Mouse (Mus musculus) limb, embryonic 10.5 days (tissue): ENCODE measurements at regions not wholly inside any gene's neighbourhood (a gene's known extent, or its start where the extent isn't known, plus 50 kb on each side); places are given as distances from the start of the nearest gene placed in this dataset.

Experiments used
- DNase-seq: peaks from one replicate; pipeline ENCODE4 v3.0.0-alpha.2; 2017; ENCODE audit warnings: low spot score
- H3K27ac ChIP-seq: fragments of 300-500 bp; sonication (generic); 2 replicates; pipeline ENCODE4 v1.5.1; 2016; ENCODE audit warnings: mild to moderate bottlenecking
- H3K27me3 ChIP-seq: fragments of 300-500 bp; sonication (generic); 2 replicates; pipeline ENCODE4 v1.6.1; 2016; ENCODE audit warnings: low read depth, mild to moderate bottlenecking; ENCODE audit not compliant: poor library complexity, severe bottlenecking
- H3K36me3 ChIP-seq: fragments of 300-500 bp; sonication (generic); 2 replicates; pipeline ENCODE4 v1.6.1; 2016; ENCODE audit warnings: mild to moderate bottlenecking, moderate library complexity
- H3K4me1 ChIP-seq: fragments of 300-500 bp; sonication (generic); 2 replicates; pipeline ENCODE4 v1.6.1; 2016
- H3K4me3 ChIP-seq: fragments of 300-500 bp; sonication (generic); 2 replicates; pipeline ENCODE4 v1.5.1; 2016; ENCODE audit warnings: mild to moderate bottlenecking, moderate library complexity
- H3K9me3 ChIP-seq: fragments of 300-500 bp; sonication (generic); replicated peaks from 2 replicates; pipeline ENCODE4 v1.6.1; 2016; ENCODE audit warnings: mild to moderate bottlenecking
- WGBS: fragments of 180-500 bp; shearing (Covaris S2); methylation state at CpG from one replicate; pipeline ENCODE4 v1.1.7; 2016; 5-methylcytosine and 5-hydroxymethylcytosine counted together

DNA sequence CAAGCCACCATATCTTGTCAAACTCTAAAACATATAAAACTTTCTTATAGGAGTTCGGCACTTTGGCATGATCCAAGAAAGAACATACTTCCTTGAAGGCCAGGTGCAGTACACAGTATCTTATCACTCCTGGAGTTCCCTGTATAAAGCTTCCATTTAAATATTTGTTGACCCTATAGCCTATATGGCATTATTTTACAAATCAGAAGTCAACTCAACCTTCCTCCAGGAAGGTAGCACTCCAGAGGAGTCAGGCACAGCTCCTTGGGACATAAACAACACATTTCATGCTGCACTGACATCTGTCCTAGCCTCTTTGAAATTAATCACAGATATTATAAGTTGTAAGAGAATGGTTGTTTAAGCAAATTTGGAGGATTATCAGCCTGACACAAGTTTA, 252.5 kb upstream of the Usp25 start:
- H3K27me3 ChIP-seq = no peaks in the 10 kb centered on the region
- no peak for DNase-seq
- no peak overlapping the region for H3K27ac ChIP-seq
- H3K4me3 ChIP-seq = no peak overlapping the region
- H3K36me3 ChIP-seq = no peaks in the 10 kb centered on the region
- H3K9me3 ChIP-seq = no peaks in the 10 kb centered on the region
- WGBS = 95% methylated on average over 1 of the region's 1 CpGs
- H3K4me1 ChIP-seq = peaks cover 33% of the 10 kb centered on the region

DNA sequence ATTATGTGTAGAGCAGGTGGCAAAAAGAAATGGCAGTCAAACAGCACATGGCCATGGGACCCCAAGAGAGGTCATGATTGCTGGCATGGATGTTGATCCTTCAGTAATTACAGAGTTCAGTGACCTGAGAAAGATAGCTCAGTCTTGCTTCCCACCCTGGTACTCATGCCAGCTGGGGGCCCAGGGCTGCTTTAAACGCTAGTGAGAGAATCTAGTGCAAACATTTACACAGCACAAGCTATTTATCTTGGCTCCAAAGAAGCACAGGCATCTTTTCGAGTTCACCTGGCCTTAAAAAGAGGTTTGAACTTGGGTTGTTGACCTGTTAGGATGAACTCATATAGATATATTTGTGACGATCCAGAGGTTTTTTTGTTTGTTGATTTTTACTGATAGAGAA, 258.6 kb upstream of the Usp25 start:
- H3K9me3 ChIP-seq = no peaks in the 10 kb centered on the region
- H3K4me3 ChIP-seq = no peak overlapping the region
- H3K27ac ChIP-seq = no peak overlapping the region
- no peaks in the 10 kb centered on the region for H3K27me3 ChIP-seq
- H3K36me3 ChIP-seq = no peaks in the 10 kb centered on the region
- no peak for DNase-seq
- WGBS = 81% methylated on average over 3 of the region's 3 CpGs
- H3K4me1 ChIP-seq = no peaks in the 10 kb centered on the region

DNA sequence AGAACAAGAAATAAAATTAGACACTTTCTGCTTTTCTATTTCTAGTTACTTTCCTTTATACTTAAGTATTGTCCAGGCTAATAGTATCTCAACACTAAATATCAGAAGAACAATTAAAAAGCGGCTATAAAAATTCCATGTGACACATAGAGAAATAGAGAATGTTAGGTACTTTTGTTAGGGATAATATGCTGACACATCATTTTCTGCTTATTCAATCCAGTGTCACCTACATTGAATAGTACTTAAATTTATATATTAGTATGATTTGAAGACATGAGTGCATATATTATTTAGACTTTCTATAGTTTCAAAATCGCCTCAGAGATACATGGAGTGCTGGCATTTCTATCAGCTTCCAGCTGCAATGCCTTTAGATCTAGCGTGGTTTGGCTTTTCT, 267.1 kb upstream of the Usp25 start:
- H3K27me3 ChIP-seq = no peaks in the 10 kb centered on the region
- WGBS = 92% methylated on average over 3 of the region's 3 CpGs
- H3K4me1 ChIP-seq = peaks cover 8% of the 10 kb centered on the region
- H3K9me3 ChIP-seq = 0 out of 2 replicates have a peak, but pooled peaks cover 2% of the 10 kb centered on the region
- H3K27ac ChIP-seq = no peak overlapping the region
- H3K4me3 ChIP-seq = no peak overlapping the region
- no peak for DNase-seq
- no peaks in the 10 kb centered on the region for H3K36me3 ChIP-seq

DNA sequence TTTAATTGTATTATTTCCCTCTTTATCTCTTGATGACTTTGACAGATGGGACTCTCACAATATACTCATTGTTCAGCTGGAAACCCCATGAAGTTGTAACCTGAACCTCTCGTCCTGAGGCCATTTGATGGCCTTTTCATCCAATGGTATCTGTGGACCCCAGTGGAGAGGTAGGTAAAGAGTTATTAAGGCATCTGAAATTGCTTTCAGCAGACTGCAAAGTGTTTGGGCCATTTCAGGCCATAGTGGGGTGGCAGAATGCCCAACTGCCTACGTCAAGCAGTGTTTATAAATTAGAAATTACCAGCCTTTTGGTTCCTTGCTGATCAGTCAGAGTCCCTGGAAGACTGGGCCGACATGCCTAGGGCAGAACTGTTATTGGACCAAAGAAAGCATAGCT, 272.4 kb upstream of the Usp25 start:
- no peak for DNase-seq
- Histone ChIP-seq H3K27ac (no peak overlapping the region), H3K36me3 (no peaks in the 10 kb centered on the region), H3K4me3 (no peak overlapping the region), H3K9me3 (no peaks in the 10 kb centered on the region), H3K4me1 (peaks cover 11% of the 10 kb centered on the region), H3K27me3 (no peaks in the 10 kb centered on the region)
- WGBS = 52% methylated on average over 3 of the region's 3 CpGs

DNA sequence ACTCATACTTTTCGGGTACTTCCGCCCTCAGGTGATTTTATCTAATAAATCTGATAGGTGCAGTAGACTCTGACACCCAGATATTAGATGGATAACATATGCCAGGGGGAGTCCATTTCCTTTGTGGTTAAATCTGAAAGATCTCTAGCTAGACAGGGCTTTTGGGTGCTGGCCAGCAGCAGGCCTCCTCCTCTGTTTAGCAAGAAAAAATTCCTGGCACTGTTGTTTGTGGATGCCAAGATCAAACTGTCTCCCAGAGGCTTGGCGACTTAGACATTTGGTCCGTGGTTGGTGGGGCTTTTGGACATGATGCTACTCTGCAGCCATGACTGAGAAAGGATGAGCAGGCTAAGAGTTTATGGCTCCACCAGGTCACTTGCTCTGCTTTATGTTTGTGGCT, 287.5 kb upstream of the Usp25 start:
- H3K27ac ChIP-seq = no peak overlapping the region
- DNase-seq = no peak
- 88% methylated on average over 4 of the region's 4 CpGs for WGBS
- no peaks in the 10 kb centered on the region for H3K36me3 ChIP-seq
- H3K27me3 ChIP-seq = no peaks in the 10 kb centered on the region
- no peaks in the 10 kb centered on the region for H3K9me3 ChIP-seq
- H3K4me1 ChIP-seq = peaks cover 5% of the 10 kb centered on the region
- no peak overlapping the region for H3K4me3 ChIP-seq

DNA sequence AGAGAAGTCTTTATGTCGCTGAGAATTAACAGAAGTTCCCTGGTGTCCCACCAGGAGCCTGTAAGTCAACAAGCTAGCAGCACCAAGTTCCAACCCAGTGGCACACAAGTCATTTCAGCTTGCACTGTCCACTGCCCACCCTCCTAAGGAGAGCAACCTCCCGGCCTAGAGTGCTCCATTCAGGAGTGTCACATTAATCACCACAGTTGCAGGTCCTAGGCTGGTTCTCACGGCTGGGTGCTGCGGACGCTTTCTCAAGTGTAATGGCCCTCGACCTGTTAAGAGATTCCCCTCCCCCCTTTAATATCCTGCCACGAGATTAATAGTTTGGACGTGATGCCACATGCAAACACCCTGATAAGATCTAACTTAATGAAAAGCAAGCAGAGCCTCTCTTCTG, 288.2 kb upstream of the Usp25 start:
- 42% methylated on average over 8 of the region's 8 CpGs for WGBS
- no peak overlapping the region for H3K4me3 ChIP-seq
- DNase-seq = no peak
- H3K9me3 ChIP-seq = no peaks in the 10 kb centered on the region
- H3K4me1 ChIP-seq = peaks cover 5% of the 10 kb centered on the region
- no peak overlapping the region for H3K27ac ChIP-seq
- H3K27me3 ChIP-seq = no peaks in the 10 kb centered on the region
- no peaks in the 10 kb centered on the region for H3K36me3 ChIP-seq

DNA sequence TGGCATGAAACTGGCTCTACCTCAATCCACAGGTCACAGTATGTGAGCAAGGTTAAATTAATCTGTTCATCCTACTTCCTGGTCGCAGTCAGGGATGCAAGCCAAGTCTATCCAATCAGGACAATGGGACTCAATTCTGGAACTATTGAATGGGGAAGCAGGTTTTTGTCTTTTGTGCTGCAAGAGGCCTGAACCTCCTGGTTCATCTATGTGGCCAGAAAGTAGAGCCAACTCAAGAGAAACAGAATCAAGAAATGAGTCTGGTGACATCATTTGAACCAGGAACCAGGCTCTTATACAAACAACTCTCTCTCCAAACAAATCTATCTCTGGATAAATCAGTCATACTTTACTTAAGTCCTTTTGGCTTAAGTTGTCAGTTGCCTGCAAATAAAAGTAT, 294.7 kb upstream of the Usp25 start:
- H3K4me1 ChIP-seq = no peaks in the 10 kb centered on the region
- no peaks in the 10 kb centered on the region for H3K9me3 ChIP-seq
- no peak overlapping the region for H3K4me3 ChIP-seq
- H3K36me3 ChIP-seq = no peaks in the 10 kb centered on the region
- no peaks in the 10 kb centered on the region for H3K27me3 ChIP-seq
- DNase-seq = no peak
- 93% methylated on average over 1 of the region's 1 CpGs for WGBS
- no peak overlapping the region for H3K27ac ChIP-seq

DNA sequence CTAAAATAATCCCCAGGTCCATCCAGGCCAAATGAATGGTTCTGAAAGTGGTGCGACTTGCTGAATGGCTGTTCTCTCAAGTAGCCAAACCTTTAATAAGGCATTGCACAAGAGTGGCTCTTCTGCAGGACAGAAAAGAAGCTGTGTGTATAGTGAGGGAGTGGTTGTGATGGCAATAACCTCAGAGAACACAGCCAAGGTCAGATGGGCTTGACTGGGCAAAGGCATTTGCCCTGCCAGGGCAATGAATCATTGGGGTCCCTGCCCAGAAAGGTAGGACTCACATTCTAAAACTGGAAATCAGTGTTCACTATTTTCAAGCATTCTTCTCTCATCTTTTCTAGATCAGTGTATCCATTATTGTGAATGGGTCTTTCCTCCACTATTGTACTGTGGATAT, 295.4 kb upstream of the Usp25 start:
- WGBS = 97% methylated on average over 1 of the region's 1 CpGs
- Histone ChIP-seq H3K27me3 (no peaks in the 10 kb centered on the region), H3K36me3 (no peaks in the 10 kb centered on the region), H3K9me3 (no peaks in the 10 kb centered on the region), H3K4me1 (no peaks in the 10 kb centered on the region), H3K27ac (no peak overlapping the region), H3K4me3 (no peak overlapping the region)
- DNase-seq = no peak

DNA sequence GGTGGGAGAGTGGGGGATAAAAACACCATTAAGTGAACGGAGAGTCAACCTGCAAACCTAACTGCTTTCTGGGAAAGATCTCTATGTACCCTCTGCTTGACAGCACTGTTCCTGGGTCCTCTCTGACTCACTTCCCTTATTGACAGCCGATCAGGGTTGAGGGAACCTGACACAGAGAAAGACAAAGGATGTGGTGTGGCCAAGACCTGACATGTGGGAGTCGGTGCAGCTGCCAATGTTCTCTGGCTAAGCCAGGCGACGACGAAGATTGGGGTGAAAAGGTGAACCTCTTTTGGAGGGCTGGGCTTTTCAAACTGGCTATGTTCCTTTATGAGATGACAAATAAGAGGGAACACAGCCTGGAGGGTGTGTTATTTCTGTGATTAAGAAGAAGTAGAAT, 318.6 kb upstream of the Usp25 start:
- no peak for DNase-seq
- Histone ChIP-seq H3K4me3 (no peak overlapping the region), H3K4me1 (no peaks in the 10 kb centered on the region), H3K27ac (no peak overlapping the region), H3K27me3 (no peaks in the 10 kb centered on the region), H3K36me3 (no peaks in the 10 kb centered on the region), H3K9me3 (no peaks in the 10 kb centered on the region)
- WGBS = 43% methylated on average over 6 of the region's 6 CpGs

DNA sequence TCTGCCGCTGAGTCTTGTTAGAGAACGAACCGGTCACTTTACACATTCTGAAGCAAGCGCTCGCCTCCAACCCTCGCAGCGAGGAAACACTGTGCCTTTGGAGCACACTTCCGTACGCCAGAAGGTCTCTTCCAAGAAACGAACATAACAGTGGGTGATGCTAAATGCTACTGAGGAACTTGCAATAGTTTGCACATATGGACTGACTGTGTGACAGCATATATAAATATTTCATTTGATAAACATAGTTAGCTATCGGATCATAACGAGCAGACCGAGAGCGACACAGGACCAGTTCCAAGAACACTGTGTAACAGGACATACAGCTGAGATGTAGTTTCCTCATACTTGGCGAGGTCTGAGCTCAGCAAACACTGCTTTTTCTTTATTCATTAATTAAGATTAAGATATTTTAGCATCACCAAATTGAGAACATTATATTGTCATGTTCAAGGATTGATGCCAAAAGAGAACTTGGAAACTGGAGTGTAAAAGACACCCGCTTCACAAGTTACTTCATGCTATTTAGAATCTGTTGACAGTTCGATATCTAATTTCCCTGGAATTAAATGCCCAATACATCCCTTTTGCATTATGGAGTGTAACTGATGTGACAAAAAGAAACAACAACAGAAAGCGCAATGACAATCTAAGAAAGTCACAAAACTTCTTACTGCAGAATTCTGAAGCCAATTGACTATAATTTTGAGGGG, 314.3 kb upstream of the Nrip1 start:
- no peaks in the 10 kb centered on the region for H3K27me3 ChIP-seq
- H3K36me3 ChIP-seq = no peaks in the 10 kb centered on the region
- no peaks in the 10 kb centered on the region for H3K4me1 ChIP-seq
- no peak overlapping the region for H3K4me3 ChIP-seq
- H3K27ac ChIP-seq = no peak overlapping the region
- H3K9me3 ChIP-seq = no peaks in the 10 kb centered on the region
- WGBS = 93% methylated on average over 18 of the region's 18 CpGs
- no peak for DNase-seq

DNA sequence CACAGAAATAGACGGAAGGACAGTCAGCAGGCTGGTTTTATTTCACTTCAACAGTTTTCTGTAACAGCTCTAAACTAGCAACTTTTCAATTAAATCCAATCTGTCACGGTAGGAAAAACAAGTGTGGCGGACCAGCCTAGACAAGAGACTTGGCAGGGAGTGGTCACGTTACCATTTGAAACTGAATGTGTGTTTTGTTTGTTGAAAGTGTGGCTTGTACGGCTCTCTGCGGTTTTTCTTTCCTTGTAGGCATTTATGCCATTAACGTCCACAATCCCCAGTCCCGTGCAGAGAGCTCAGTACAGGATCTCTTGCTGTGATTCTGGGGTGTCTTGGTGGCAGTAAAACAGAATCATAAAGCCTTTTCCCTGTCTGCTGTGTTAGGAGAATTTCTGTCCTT, 311.9 kb upstream of the Nrip1 start:
- peaks cover 6% of the 10 kb centered on the region for H3K4me1 ChIP-seq
- H3K27me3 ChIP-seq = no peaks in the 10 kb centered on the region
- WGBS = 80% methylated on average over 8 of the region's 8 CpGs
- no peak for DNase-seq
- H3K27ac ChIP-seq = no peak overlapping the region
- H3K4me3 ChIP-seq = no peak overlapping the region
- no peaks in the 10 kb centered on the region for H3K9me3 ChIP-seq
- H3K36me3 ChIP-seq = no peaks in the 10 kb centered on the region

DNA sequence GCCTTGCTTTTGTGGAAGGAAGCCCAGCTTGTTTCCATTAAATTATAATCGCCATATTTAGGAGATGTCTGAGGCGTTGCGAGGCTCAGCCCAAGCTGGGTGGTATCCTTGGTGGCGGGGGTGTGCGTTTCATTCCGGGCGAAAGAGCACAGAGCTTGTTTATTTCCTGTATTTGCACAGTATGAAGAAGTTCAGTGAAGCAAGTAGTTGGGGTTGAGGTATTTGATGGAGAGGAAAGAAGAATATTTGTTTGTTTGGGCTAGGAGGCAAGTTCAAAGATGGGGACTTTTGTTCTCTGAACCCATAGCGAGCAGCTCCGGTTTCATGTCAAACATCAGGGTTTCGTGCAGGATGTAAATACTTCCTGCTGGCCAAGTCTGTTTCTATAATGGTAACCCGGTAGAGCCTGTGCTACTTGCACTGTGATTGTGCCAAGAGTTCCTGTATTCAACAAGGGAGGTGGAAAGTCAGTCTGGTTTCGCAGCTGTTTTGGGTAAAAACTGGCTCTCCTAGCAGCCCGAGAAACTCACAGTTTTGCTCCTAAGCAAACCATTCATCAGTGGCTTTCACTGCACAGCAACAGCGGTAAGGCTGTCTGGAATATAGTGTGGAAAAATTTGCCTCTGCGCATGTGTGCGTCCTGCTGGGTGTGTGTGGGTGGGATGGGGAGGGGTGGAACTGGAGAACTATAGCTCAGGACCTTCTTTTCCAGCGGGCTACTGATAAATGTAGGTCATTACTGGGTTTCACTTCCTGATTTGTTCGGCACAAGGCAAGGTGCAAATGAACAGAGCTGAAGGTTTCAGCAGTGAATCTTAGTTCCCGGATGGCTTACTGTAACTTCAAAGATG, 306.7 kb upstream of the Nrip1 start:
- WGBS = 60% methylated on average over 19 of the region's 19 CpGs
- peak overlapping the region; percentile 78 for H3K27ac ChIP-seq
- no peaks in the 10 kb centered on the region for H3K36me3 ChIP-seq
- no peaks in the 10 kb centered on the region for H3K27me3 ChIP-seq
- no peaks in the 10 kb centered on the region for H3K9me3 ChIP-seq
- H3K4me3 ChIP-seq = peak overlapping the region; percentile 33
- DNase-seq = peak; percentile 63
- peaks cover 20% of the 10 kb centered on the region for H3K4me1 ChIP-seq

DNA sequence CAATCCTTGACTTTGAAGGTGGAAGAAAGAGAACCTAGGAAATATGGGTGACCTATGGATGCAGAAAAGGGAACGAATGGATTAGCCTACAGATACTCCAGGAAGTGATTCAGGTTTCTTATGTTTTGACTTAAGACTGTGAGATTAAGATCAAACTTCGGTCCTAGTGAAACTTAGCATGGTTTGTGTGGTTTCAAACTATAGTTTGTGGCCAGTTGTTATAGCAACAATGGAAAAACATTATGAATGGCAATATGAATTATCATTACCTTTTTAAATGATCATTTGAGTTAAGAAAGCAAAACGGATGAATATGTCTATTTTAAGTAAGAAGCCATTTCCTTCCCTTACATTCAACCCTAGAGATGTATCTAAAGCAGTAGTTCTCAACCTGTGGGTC, 305.3 kb upstream of the Nrip1 start:
- WGBS = 88% methylated on average over 3 of the region's 3 CpGs
- Histone ChIP-seq H3K9me3 (no peaks in the 10 kb centered on the region), H3K4me1 (peaks cover 20% of the 10 kb centered on the region)

More for the DNA sequence above, 305.3 kb upstream of the Nrip1 start:
- no peaks in the 10 kb centered on the region for H3K27me3 ChIP-seq
- H3K4me3 ChIP-seq = no peak overlapping the region
- H3K27ac ChIP-seq = no peak overlapping the region
- DNase-seq = no peak
- no peaks in the 10 kb centered on the region for H3K36me3 ChIP-seq
